Mouse (Mus musculus) midbrain, embryonic 14.5 days (tissue): ENCODE data around the gene Gpa33. TPM values are rescaled to one million over a fixed set of nuclear protein-coding genes. Genes with fewer than 3 reads are reported as not detected.

Experiments used
- ATAC-seq: fragments of 200-750 bp; cut with Nextera tagmentation; 2 replicates; pipeline ENCODE4 v1.8.0; 2017; ENCODE audit warnings: moderate number of reproducible peaks, moderate library complexity; ENCODE audit not compliant: low FRiP score, low TSS enrichment
- DNase-seq: peaks from one replicate; pipeline ENCODE4 v3.0.0-alpha.2; 2015
- H3K27ac ChIP-seq: fragments of 300-500 bp; sonication (generic); replicated peaks from 2 replicates; pipeline ENCODE4 v1.5.1; 2014; ENCODE audit warnings: mild to moderate bottlenecking, low read depth, low read length, moderate library complexity
- H3K27me3 ChIP-seq: fragments of 300-500 bp; sonication (generic); 2 replicates; pipeline ENCODE4 v1.6.1; 2014; ENCODE audit warnings: low read length, control low read depth, mixed read lengths; ENCODE audit not compliant: control insufficient read depth, insufficient read depth
- H3K36me3 ChIP-seq: fragments of 300-500 bp; sonication (generic); 2 replicates; pipeline ENCODE4 v1.6.1; 2014; ENCODE audit warnings: low read length, control low read depth; ENCODE audit not compliant: control insufficient read depth, insufficient read depth
- H3K4me1 ChIP-seq: fragments of 300-500 bp; sonication (generic); 2 replicates; pipeline ENCODE4 v1.6.1; 2014; ENCODE audit warnings: mild to moderate bottlenecking, antibody characterized with exemption, low read length, control low read depth; ENCODE audit not compliant: control insufficient read depth, insufficient read depth
- H3K4me2 ChIP-seq: fragments of 300-500 bp; sonication (generic); 2 replicates; pipeline ENCODE4 v1.6.1; 2014; ENCODE audit warnings: mild to moderate bottlenecking, low read length, moderate library complexity
- H3K4me3 ChIP-seq: fragments of 300-500 bp; sonication (generic); replicated peaks from 2 replicates; pipeline ENCODE4 v1.5.1; 2014; ENCODE audit warnings: low read depth, low read length
- H3K9ac ChIP-seq: fragments of 300-500 bp; sonication (generic); replicated peaks from 2 replicates; pipeline ENCODE4 v1.6.1; 2014; ENCODE audit warnings: mild to moderate bottlenecking, low read length, moderate library complexity
- H3K9me3 ChIP-seq: fragments of 300-500 bp; sonication (generic); 2 replicates; pipeline ENCODE4 v1.6.1; 2016; ENCODE audit warnings: low read length, control low read depth, mixed read lengths; ENCODE audit not compliant: control insufficient read depth
- WGBS: fragments of 180-500 bp; shearing (Covaris S2); extraction: QIAGEN DNeasy Blood & Tissue Kit; methylation state at CpG from one replicate; pipeline ENCODE4 v1.1.7; 2014; 5-methylcytosine and 5-hydroxymethylcytosine counted together
- polyA plus RNA-seq: library from polyadenylated mRNA; unstranded; fragments of >200 nt; fragmentation: Nextera tagmentation; extraction: Ambion mirVana; gene quantifications from 2 replicates; pipeline ENCODE4 v1.2.1, GENCODE M21; 2014

The Gpa33 gene
- polyA plus RNA-seq, 1 experiment from 2014 or later, result not detected

- no peak for DNase-seq
- WGBS, result 94% methylated on average over 3 of the region's 3 CpGs
- H3K27ac ChIP-seq, result no peak overlapping the region
- H3K4me2 ChIP-seq, result no peak overlapping the region
- ATAC-seq, result no peak
- H3K4me1 ChIP-seq, result no peaks in the 10 kb centered on the region
- H3K9ac ChIP-seq, result no peak overlapping the region
- H3K36me3 ChIP-seq, result no peaks in the 10 kb centered on the region
- no peak overlapping the region for H3K4me3 ChIP-seq
- H3K9me3 ChIP-seq, result no peaks in the 10 kb centered on the region
- no peaks in the 10 kb centered on the region for H3K27me3 ChIP-seq
Measured at GRCm38 (mm10) chr1:166104858-166105257, 25.2 kb upstream of the Gpa33 start.

GRCm38 (mm10) chr1:166105464-166105863 is 24.6 kb upstream of the Gpa33 start:
- 85% methylated on average over 6 of the region's 6 CpGs for WGBS

GRCm38 (mm10) chr1:166114986-166115385 is 15.1 kb upstream of the Gpa33 start:
- Histone ChIP-seq H3K27ac (no peak overlapping the region), H3K4me3 (no peak overlapping the region), H3K4me1 (no peaks in the 10 kb centered on the region), H3K36me3 (no peaks in the 10 kb centered on the region), H3K9ac (no peak overlapping the region), H3K27me3 (no peaks in the 10 kb centered on the region), H3K9me3 (no peaks in the 10 kb centered on the region), H3K4me2 (no peak overlapping the region)
- DNase-seq (no peak), ATAC-seq (no peak)
- 88% methylated on average over 3 of the region's 3 CpGs for WGBS

More at GRCm38 (mm10) chr1:166105464-166105863, 24.6 kb upstream of the Gpa33 start:
- Histone ChIP-seq H3K27me3 (no peaks in the 10 kb centered on the region), H3K36me3 (no peaks in the 10 kb centered on the region), H3K4me3 (no peak overlapping the region), H3K9ac (no peak overlapping the region), H3K4me1 (no peaks in the 10 kb centered on the region), H3K9me3 (no peaks in the 10 kb centered on the region), H3K4me2 (no peak overlapping the region), H3K27ac (no peak overlapping the region)
- DNase-seq, result no peak
- ATAC-seq, result no peak

- no peaks in the 10 kb centered on the region for H3K4me1 ChIP-seq
- DNase-seq (no peak), ATAC-seq (no peak)
Measured at GRCm38 (mm10) chr1:166115719-166116118, 14.3 kb upstream of the Gpa33 start.

GRCm38 (mm10) chr1:166117866-166118639 is 12.0 kb upstream of the Gpa33 start:
- Histone ChIP-seq H3K4me1 (no peaks in the 10 kb centered on the region), H3K4me3 (no peak overlapping the region), H3K27me3 (no peaks in the 10 kb centered on the region), H3K27ac (no peak overlapping the region), H3K9me3 (no peaks in the 10 kb centered on the region), H3K4me2 (no peak overlapping the region), H3K36me3 (no peaks in the 10 kb centered on the region), H3K9ac (no peak overlapping the region)
- DNase-seq, result peak; percentile 41
- ATAC-seq, result no peak
- 61% methylated on average over 13 of the region's 13 CpGs for WGBS

More at GRCm38 (mm10) chr1:166115719-166116118, 14.3 kb upstream of the Gpa33 start:
- Histone ChIP-seq H3K27me3 (no peaks in the 10 kb centered on the region), H3K4me2 (no peak overlapping the region), H3K9me3 (no peaks in the 10 kb centered on the region), H3K36me3 (no peaks in the 10 kb centered on the region), H3K9ac (no peak overlapping the region), H3K4me3 (no peak overlapping the region), H3K27ac (no peak overlapping the region)
- WGBS, result 93% methylated on average over 4 of the region's 4 CpGs

GRCm38 (mm10) chr1:166122114-166122513 is 7.9 kb upstream of the Gpa33 start:
- Histone ChIP-seq H3K4me3 (no peak overlapping the region), H3K4me1 (no peaks in the 10 kb centered on the region), H3K27ac (no peak overlapping the region), H3K36me3 (no peaks in the 10 kb centered on the region), H3K9ac (no peak overlapping the region), H3K27me3 (no peaks in the 10 kb centered on the region), H3K4me2 (no peak overlapping the region), H3K9me3 (no peaks in the 10 kb centered on the region)
- WGBS, result 87% methylated on average over 7 of the region's 7 CpGs
- DNase-seq (no peak), ATAC-seq (no peak)

- H3K4me2 ChIP-seq, result no peak overlapping the region
- no peaks in the 10 kb centered on the region for H3K27me3 ChIP-seq
- no peak for DNase-seq
- WGBS, result 98% methylated on average over 1 of the region's 1 CpGs
- H3K9ac ChIP-seq, result no peak overlapping the region
- H3K4me1 ChIP-seq, result no peaks in the 10 kb centered on the region
- no peaks in the 10 kb centered on the region for H3K36me3 ChIP-seq
- no peaks in the 10 kb centered on the region for H3K9me3 ChIP-seq
- no peak overlapping the region for H3K4me3 ChIP-seq
- ATAC-seq, result no peak
- no peak overlapping the region for H3K27ac ChIP-seq
Measured at GRCm38 (mm10) chr1:166123045-166123444, 7.0 kb upstream of the Gpa33 start.

- Histone ChIP-seq H3K36me3 (no peaks in the 10 kb centered on the region), H3K27me3 (no peaks in the 10 kb centered on the region), H3K4me2 (no peak overlapping the region), H3K9me3 (no peaks in the 10 kb centered on the region), H3K27ac (no peak overlapping the region), H3K4me3 (no peak overlapping the region), H3K4me1 (no peaks in the 10 kb centered on the region), H3K9ac (no peak overlapping the region)
- WGBS, result 96% methylated on average over 8 of the region's 8 CpGs
- DNase-seq (no peak), ATAC-seq (no peak)
Measured at GRCm38 (mm10) chr1:166123751-166124150, 6.3 kb upstream of the Gpa33 start.

GRCm38 (mm10) chr1:166124932-166125593 is 5.0 kb upstream of the Gpa33 start:
- H3K4me3 ChIP-seq, result no peak overlapping the region
- no peak overlapping the region for H3K9ac ChIP-seq
- H3K4me2 ChIP-seq, result no peak overlapping the region
- no peak overlapping the region for H3K27ac ChIP-seq
- no peaks in the 10 kb centered on the region for H3K27me3 ChIP-seq
- no peaks in the 10 kb centered on the region for H3K36me3 ChIP-seq
- no peak for DNase-seq
- H3K4me1 ChIP-seq, result no peaks in the 10 kb centered on the region
- H3K9me3 ChIP-seq, result no peaks in the 10 kb centered on the region
- 58% methylated on average over 8 of the region's 8 CpGs for WGBS
- no peak for ATAC-seq
